Mouse (Mus musculus) CD4-positive, CD25-positive, alpha-beta regulatory T cell (primary cell): ENCODE results near the gene Capn12. TPM values are rescaled to one million over a fixed set of nuclear protein-coding genes. Genes with fewer than 3 reads are reported as not detected.

Experiments
- polyA plus RNA-seq: library from polyadenylated mRNA; unstranded; fragments of 100-300 nt; shearing (Covaris generic); gene quantifications from one replicate; pipeline ENCODE4 v1.2.1, GENCODE M21; 2017

The Capn12 gene
- polyA plus RNA-seq: 0.25 TPM

DNA sequence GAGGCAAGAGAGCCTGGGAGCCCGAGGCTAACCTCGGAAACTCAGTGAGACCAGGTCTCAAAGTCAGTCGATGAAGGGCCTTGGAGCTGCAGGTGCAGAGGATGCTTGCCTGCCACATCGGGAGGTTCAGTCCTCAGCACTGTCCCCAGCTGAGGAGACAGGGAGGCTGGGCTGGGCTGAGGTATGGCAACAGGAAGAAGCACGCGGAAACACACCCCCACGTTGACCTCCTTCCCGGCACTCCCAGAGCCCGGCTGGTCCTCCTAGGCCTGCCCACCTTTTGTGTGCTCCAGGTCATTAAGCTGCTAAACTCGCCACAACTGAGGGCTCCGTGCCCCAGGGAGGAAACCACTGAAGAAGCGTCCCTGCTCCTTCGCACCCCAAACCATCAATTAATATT is at the start of gene Capn12:
Gene Capn12, plus strand, starts transcription at position 224 of the 400 bp plus-strand sequence.

GRCm38 (mm10) chr7:28833723-28834347 is 47.4 kb upstream of the Capn12 start, which contains the start of gene Lgals4:
Lgals4 (plus strand) TSS chr7:28833854.

GRCm38 (mm10) chr7:28863540-28863939 is 17.7 kb upstream of the Capn12 start, which contains the start of gene Lgals7:
Lgals7 (plus strand) TSS chr7:28863853.

Other genes starting within 250 kb of the Capn12 start
- 3.5 TPM for gene Fbxo27, start 188.6 kb upstream of the Capn12 start, polyA plus RNA-seq
- gene Fbxo17, start 164.6 kb upstream of the Capn12 start, polyA plus RNA-seq: 22.9 TPM
- 93.4 TPM for gene Mrps12, start 139.6 kb upstream of the Capn12 start, polyA plus RNA-seq
- gene Sars2, start 139.4 kb upstream of the Capn12 start, polyA plus RNA-seq: 20.1 TPM
- gene Ccer2, start 125.2 kb upstream of the Capn12 start, polyA plus RNA-seq: not detected
- 83.6 TPM for gene Sirt2, start 114.7 kb upstream of the Capn12 start, polyA plus RNA-seq
- 96.6 TPM for gene Nfkbib, start 113.9 kb upstream of the Capn12 start, polyA plus RNA-seq
- gene Rinl, start 92.5 kb upstream of the Capn12 start, polyA plus RNA-seq: 275 TPM
- gene Hnrnpl, start 72.9 kb upstream of the Capn12 start, polyA plus RNA-seq: 300 TPM
- 196 TPM for gene Ech1, start 56.2 kb upstream of the Capn12 start, polyA plus RNA-seq
- 22.8 TPM for gene Lgals4, start 47.6 kb upstream of the Capn12 start, polyA plus RNA-seq
- 1.3 TPM for gene Lgals7, start 17.6 kb upstream of the Capn12 start, polyA plus RNA-seq
- gene Actn4, start 80.9 kb downstream of the Capn12 start, polyA plus RNA-seq: 301 TPM
- gene Eif3k, start 100.4 kb downstream of the Capn12 start, polyA plus RNA-seq: 330 TPM
- 167 TPM for gene Map4k1, start 100.6 kb downstream of the Capn12 start, polyA plus RNA-seq
- 0.02 TPM for gene Ryr1, start 243.8 kb downstream of the Capn12 start, polyA plus RNA-seq